Mouse (Mus musculus) kidney, adult 2 months (tissue): ENCODE data around the gene Reln.

Experiments
- CTCF ChIP-seq: fragments of 200-500 bp; conservative IDR thresholded peaks from 2 replicates; pipeline ENCODE4 v1.5.1; 2011; ENCODE audit warnings: low read depth, mild to moderate bottlenecking, control low read depth, low read length, moderate library complexity, mixed read lengths; ENCODE audit not compliant: insufficient read depth, insufficient read length
- POLR2A ChIP-seq: fragments of 200-500 bp; IDR thresholded peaks from one replicate; pipeline ENCODE4 v1.6.1; 2011; ENCODE audit warnings: low read depth, low read length, control low read depth

GRCm38 (mm10) chr5:22300788-22301187 lies 43.7 kb downstream of the Reln start:
- TF ChIP-seq CTCF: no peak
- no peak for TF ChIP-seq POLR2A
